Mouse (Mus musculus) spleen, adult 2 months (tissue): ENCODE measurements around the gene Gm16253.

Experiments used
- CTCF ChIP-seq: fragments of 200-500 bp; IDR thresholded peaks from 2 replicates; pipeline ENCODE4 v1.5.1; 2011; ENCODE audit warnings: mild to moderate bottlenecking, inconsistent platforms; ENCODE audit not compliant: insufficient read depth, insufficient read length, insufficient replicate concordance; ENCODE audit errors: extremely low read depth
- POLR2A ChIP-seq: fragments of 200-500 bp; IDR thresholded peaks from 2 replicates; pipeline ENCODE4 v1.6.1; 2011; ENCODE audit warnings: low read depth, low read length, inconsistent platforms

DNA sequence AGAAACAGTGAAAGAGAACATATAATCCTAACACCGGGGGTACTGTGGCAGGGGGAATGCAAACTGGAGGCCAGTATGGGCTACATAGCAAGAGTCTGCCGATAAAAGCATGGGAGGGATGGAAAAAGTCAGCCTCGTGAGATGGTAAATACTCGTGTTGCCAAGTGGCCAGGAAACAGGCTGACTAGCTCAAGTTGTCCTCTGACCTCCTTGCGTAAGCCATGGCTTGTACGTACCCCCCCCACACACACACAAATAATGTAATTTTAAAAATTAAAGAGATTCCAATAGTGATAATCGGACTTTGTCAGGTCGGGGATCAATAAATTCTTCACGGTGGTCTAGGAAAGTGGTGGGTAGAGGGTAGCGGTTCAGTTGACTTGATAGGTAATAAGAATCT is 16.6 kb downstream of the Gm16253 start:
- TF ChIP-seq POLR2A: no peak
- TF ChIP-seq CTCF: no peak
